Mouse (Mus musculus) lung, postnatal 0 days (tissue): ENCODE measurements at regions not wholly inside any gene's neighbourhood (a gene's known extent, or its start where the extent isn't known, plus 50 kb on each side); places are given as distances from the start of the nearest gene placed in this dataset.
"Not testable (repeated sequence)": the region's sequence is repeated elsewhere in the genome, so short reads cannot be mapped to it uniquely, and the experiment has no call there.

ENCODE experiments used
- ATAC-seq: fragments of 200-750 bp; cut with Nextera tagmentation; 2 replicates; pipeline ENCODE4 v1.8.0; 2017; ENCODE audit warnings: moderate library complexity
- DNase-seq: peaks from one replicate; pipeline ENCODE4 v3.0.0-alpha.2; 2016; ENCODE audit warnings: low spot score
- H3K27ac ChIP-seq: fragments of 300-500 bp; sonication (generic); 2 replicates; pipeline ENCODE4 v1.5.1; 2014; ENCODE audit warnings: antibody characterized with exemption, mild to moderate bottlenecking, low read length, mixed read lengths
- H3K27me3 ChIP-seq: fragments of 300-500 bp; sonication (generic); replicated peaks from 2 replicates; pipeline ENCODE4 v1.6.1; 2014; ENCODE audit warnings: low read length, mixed read lengths; ENCODE audit not compliant: insufficient read depth
- H3K36me3 ChIP-seq: fragments of 300-500 bp; sonication (generic); 2 replicates; pipeline ENCODE4 v1.6.1; 2014; ENCODE audit warnings: low read length, mixed read lengths; ENCODE audit not compliant: insufficient read depth
- H3K4me1 ChIP-seq: fragments of 300-500 bp; sonication (generic); 2 replicates; pipeline ENCODE4 v1.6.1; 2014; ENCODE audit warnings: antibody characterized with exemption, low read depth, low read length, mixed read lengths; ENCODE audit not compliant: insufficient read depth
- H3K4me2 ChIP-seq: fragments of 300-500 bp; sonication (generic); replicated peaks from 2 replicates; pipeline ENCODE4 v1.6.1; 2014; ENCODE audit warnings: low read depth, mild to moderate bottlenecking, low read length, moderate library complexity, mixed read lengths
- H3K4me3 ChIP-seq: fragments of 300-500 bp; sonication (generic); 2 replicates; pipeline ENCODE4 v1.5.1; 2014; ENCODE audit warnings: low read depth, low read length
- H3K9ac ChIP-seq: fragments of 300-500 bp; sonication (generic); replicated peaks from 2 replicates; pipeline ENCODE4 v1.6.1; 2014; ENCODE audit warnings: low read depth, mild to moderate bottlenecking
- H3K9me3 ChIP-seq: fragments of 300-500 bp; sonication (generic); 2 replicates; pipeline ENCODE4 v1.6.1; 2016; ENCODE audit warnings: low read length, mixed read lengths
- CTCF ChIP-seq: IDR thresholded peaks from 2 replicates; pipeline ENCODE4 v1.5.1; 2016; ENCODE audit warnings: antibody characterized with exemption, mild to moderate bottlenecking
- EP300 ChIP-seq: IDR thresholded peaks from 2 replicates; pipeline ENCODE4 v1.6.1; 2016; ENCODE audit warnings: antibody characterized with exemption, mild to moderate bottlenecking, control low read depth
- WGBS: fragments of 180-500 bp; shearing (Covaris S2); extraction: QIAGEN DNeasy Blood & Tissue Kit; methylation state at CpG from one replicate; pipeline ENCODE4 v1.1.7; 2014; 5-methylcytosine and 5-hydroxymethylcytosine counted together

GRCm38 (mm10) chr15:19778651-19779050 lies 670.4 kb upstream of the Cdh12 start:
- Histone ChIP-seq H3K36me3 (no peaks in the 10 kb centered on the region), H3K4me2 (no peak overlapping the region), H3K4me1 (no peaks in the 10 kb centered on the region), H3K27me3 (no peaks in the 10 kb centered on the region), H3K9me3 (no peaks in the 10 kb centered on the region), H3K4me3 (no peak overlapping the region), H3K9ac (no peak overlapping the region), H3K27ac (no peak overlapping the region)
- DNase-seq (no peak), ATAC-seq (no peak)
- TF ChIP-seq EP300 (no peak), CTCF (no peak)
- WGBS: 44% methylated on average over 1 of the region's 1 CpGs

GRCm38 (mm10) chr15:19783883-19784282 lies 665.2 kb upstream of the Cdh12 start:
- H3K4me1 ChIP-seq: no peaks in the 10 kb centered on the region
- TF ChIP-seq CTCF (no peak), EP300 (no peak)
- no peak overlapping the region for H3K9ac ChIP-seq
- no peak overlapping the region for H3K4me3 ChIP-seq
- no peak overlapping the region for H3K4me2 ChIP-seq
- ATAC-seq: no peak
- no peak for DNase-seq
- no peaks in the 10 kb centered on the region for H3K27me3 ChIP-seq
- no peak overlapping the region for H3K27ac ChIP-seq
- H3K36me3 ChIP-seq: no peaks in the 10 kb centered on the region
- no peaks in the 10 kb centered on the region for H3K9me3 ChIP-seq
- 56% methylated on average over 3 of the region's 3 CpGs for WGBS

GRCm38 (mm10) chr15:19806994-19807393 lies 642.1 kb upstream of the Cdh12 start:
- Histone ChIP-seq H3K27ac (no peak overlapping the region), H3K9me3 (no peaks in the 10 kb centered on the region), H3K36me3 (no peaks in the 10 kb centered on the region), H3K4me3 (no peak overlapping the region), H3K4me2 (no peak overlapping the region), H3K9ac (no peak overlapping the region), H3K4me1 (no peaks in the 10 kb centered on the region), H3K27me3 (no peaks in the 10 kb centered on the region)
- no peak for ATAC-seq
- DNase-seq: no peak
- TF ChIP-seq EP300 (no peak), CTCF (no peak)

- Histone ChIP-seq H3K27ac (no peak overlapping the region), H3K4me1 (no peaks in the 10 kb centered on the region), H3K4me2 (no peak overlapping the region), H3K4me3 (no peak overlapping the region), H3K9me3 (no peaks in the 10 kb centered on the region), H3K27me3 (no peaks in the 10 kb centered on the region), H3K36me3 (no peaks in the 10 kb centered on the region), H3K9ac (no peak overlapping the region)
- WGBS: 54% methylated on average over 5 of the region's 5 CpGs
- DNase-seq (no peak), ATAC-seq (no peak)
- TF ChIP-seq EP300: no peak
- TF ChIP-seq CTCF: no peak
Observed at GRCm38 (mm10) chr15:19813647-19814046, 635.4 kb upstream of the Cdh12 start.

GRCm38 (mm10) chr15:19856892-19857655 lies 592.0 kb upstream of the Cdh12 start:
- H3K4me3 ChIP-seq, DNase-seq, H3K27ac ChIP-seq, H3K9ac ChIP-seq, H3K9me3 ChIP-seq, ATAC-seq, H3K4me2 ChIP-seq, H3K36me3 ChIP-seq, H3K4me1 ChIP-seq, H3K27me3 ChIP-seq: not testable (repeated sequence)
- WGBS: 78% methylated on average over 13 of the region's 13 CpGs

GRCm38 (mm10) chr15:19857656-19858006 lies 591.4 kb upstream of the Cdh12 start:
- ATAC-seq (no peak), DNase-seq (peak; percentile 8)
- no peak for TF ChIP-seq EP300
- TF ChIP-seq CTCF: no peak
- no peak overlapping the region for H3K9ac ChIP-seq
- H3K36me3 ChIP-seq: no peaks in the 10 kb centered on the region
- H3K9me3 ChIP-seq: 0 out of 2 replicates have a peak, but pooled peaks cover 2% of the 10 kb centered on the region
- no peaks in the 10 kb centered on the region for H3K27me3 ChIP-seq
- no peaks in the 10 kb centered on the region for H3K4me1 ChIP-seq
- H3K27ac ChIP-seq: no peak overlapping the region
- H3K4me3 ChIP-seq: no peak overlapping the region
- WGBS: 81% methylated on average over 2 of the region's 2 CpGs
- H3K4me2 ChIP-seq: no peak overlapping the region

GRCm38 (mm10) chr15:19858668-19859067 lies 590.4 kb upstream of the Cdh12 start:
- Histone ChIP-seq H3K4me3 (no peak overlapping the region), H3K4me1 (no peaks in the 10 kb centered on the region), H3K27me3 (no peaks in the 10 kb centered on the region), H3K9ac (no peak overlapping the region), H3K36me3 (no peaks in the 10 kb centered on the region), H3K27ac (no peak overlapping the region), H3K4me2 (no peak overlapping the region), H3K9me3 (0 out of 2 replicates have a peak, but pooled peaks cover 2% of the 10 kb centered on the region)
- WGBS: 39% methylated on average over 1 of the region's 1 CpGs
- TF ChIP-seq CTCF: no peak
- TF ChIP-seq EP300: no peak
- ATAC-seq (no peak), DNase-seq (no peak)
